Mouse (Mus musculus): ENCODE measurements around the gene Acbd4.
A peak's percentile ranks its signal among the peaks of the same experiment; 100 is the strongest.

Gene Acbd4

GRCm38 (mm10) chr11:103115163-103116007, 13.9 kb downstream of the Acbd4 start:
- peak; percentile 87 for DNase-seq

- peak; percentile 100 for DNase-seq
Observed at GRCm38 (mm10) chr11:103116008-103116818, 14.7 kb downstream of the Acbd4 start, which contains the start of gene Hexim1. Gene Hexim1, plus strand, starts transcription at chr11:103116231.

DNA sequence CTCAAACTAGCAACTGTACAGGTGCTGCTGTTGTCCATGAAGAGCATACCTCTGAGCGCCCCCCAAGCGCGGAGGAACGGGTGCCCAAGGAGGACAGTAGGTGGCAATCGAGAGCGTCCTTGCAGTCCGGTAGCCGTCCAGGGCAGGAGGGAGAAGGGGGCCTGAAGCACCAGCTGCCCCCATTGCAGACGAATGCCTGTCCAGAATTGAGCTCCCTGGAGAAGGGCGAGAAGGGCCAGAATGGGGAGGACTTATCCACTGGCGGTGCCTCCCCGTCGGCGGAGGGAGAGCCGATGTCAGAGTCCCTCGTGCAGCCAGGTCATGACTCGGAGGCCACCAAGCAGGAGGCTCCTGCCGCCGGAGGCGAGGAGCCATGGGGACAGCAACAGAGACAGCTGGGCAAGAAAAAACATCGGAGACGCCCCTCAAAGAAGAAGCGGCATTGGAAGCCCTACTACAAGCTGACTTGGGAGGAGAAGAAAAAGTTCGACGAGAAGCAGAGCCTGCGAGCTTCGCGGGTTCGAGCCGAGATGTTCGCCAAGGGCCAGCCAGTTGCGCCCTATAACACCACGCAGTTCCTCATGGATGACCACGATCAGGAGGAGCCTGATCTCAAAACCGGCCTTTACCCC, 15.6 kb downstream of the Acbd4 start:
- peak; percentile 72 for DNase-seq

DNA sequence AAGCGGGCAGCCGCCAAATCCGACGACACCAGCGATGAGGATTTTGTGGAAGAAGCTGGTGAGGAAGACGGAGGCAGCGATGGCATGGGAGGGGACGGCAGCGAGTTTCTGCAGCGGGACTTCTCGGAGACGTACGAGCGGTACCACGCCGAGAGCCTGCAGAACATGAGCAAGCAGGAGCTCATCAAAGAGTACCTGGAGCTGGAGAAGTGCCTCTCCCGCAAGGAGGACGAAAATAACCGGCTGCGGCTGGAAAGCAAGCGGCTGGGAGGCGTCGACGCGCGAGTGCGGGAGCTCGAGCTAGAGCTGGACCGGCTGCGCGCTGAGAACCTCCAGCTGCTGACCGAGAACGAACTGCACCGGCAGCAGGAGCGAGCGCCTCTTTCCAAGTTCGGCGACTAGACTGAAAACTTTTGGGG, 16.1 kb downstream of the Acbd4 start:
- no peak for DNase-seq

DNA sequence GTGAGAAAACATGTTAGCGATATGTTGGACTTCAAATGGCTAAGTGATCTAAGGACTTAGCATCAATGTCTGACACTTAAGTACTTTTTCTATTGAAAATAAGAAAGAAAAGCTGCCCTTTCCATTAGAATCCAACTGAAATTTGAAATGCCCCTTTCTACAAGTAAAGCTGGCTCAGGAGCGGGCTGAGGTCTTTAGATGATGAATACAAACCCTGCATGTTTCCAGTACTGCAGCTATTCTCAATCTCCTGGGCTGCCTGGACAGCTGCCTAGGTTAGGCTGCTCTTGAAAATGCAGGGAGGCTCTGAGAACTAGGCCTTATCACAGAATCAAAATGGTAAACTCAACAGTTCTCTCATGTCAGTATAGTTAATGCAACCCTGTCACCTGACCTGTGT, 17.4 kb downstream of the Acbd4 start:
- DNase-seq, result no peak

DNA sequence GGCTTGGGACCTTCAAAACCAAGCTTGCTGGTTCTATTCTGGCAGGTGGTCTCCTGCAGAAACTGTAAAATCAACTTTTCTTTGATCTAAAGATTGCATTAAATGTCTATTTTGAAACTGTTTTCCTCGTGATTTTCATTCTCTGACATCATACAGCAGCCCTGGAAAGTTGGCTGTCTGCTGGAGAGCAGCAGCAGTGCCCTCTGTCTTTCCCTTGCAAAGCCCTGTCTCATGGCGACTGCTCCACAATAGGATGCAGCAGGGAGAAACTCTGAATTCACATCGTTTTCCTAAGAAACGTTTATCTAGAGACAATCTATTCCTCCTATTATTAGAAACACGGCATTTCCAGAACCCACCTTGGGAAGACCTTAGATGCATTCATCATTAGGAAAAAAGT, 18.1 kb downstream of the Acbd4 start:
- no peak for DNase-seq

DNA sequence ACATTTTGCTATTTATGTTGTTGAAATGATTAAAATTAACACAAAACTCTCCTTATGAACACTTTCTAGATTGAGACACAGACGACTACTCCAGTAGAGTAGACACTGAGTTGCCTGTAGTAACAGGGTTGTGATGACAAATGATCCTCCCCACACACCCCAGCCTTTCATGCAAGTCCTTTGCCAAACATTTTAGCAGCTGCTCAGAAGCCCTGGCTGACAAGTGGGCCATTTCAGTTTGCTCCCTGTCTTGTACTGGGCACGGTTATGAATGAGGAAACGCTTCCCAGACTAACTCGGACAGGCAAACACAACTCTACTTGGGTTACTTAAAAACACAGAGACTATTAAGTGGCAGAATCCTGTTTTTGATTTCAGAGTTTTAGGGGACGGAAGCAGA, 18.8 kb downstream of the Acbd4 start:
- no peak for DNase-seq

- no peak for DNase-seq
Observed at GRCm38 (mm10) chr11:103131701-103132575, 30.5 kb downstream of the Acbd4 start, which contains the start of gene Hexim2. Gene Hexim2, plus strand, starts transcription at chr11:103132429.

- DNase-seq, result peak; percentile 100
Observed at GRCm38 (mm10) chr11:103132576-103133455, 31.3 kb downstream of the Acbd4 start.

GRCm38 (mm10) chr11:103133456-103134185, 32.1 kb downstream of the Acbd4 start:
- DNase-seq, result no peak

GRCm38 (mm10) chr11:103134221-103134620, 32.7 kb downstream of the Acbd4 start:
- no peak for DNase-seq

GRCm38 (mm10) chr11:103136039-103136577, 34.6 kb downstream of the Acbd4 start:
- DNase-seq, result no peak

DNA sequence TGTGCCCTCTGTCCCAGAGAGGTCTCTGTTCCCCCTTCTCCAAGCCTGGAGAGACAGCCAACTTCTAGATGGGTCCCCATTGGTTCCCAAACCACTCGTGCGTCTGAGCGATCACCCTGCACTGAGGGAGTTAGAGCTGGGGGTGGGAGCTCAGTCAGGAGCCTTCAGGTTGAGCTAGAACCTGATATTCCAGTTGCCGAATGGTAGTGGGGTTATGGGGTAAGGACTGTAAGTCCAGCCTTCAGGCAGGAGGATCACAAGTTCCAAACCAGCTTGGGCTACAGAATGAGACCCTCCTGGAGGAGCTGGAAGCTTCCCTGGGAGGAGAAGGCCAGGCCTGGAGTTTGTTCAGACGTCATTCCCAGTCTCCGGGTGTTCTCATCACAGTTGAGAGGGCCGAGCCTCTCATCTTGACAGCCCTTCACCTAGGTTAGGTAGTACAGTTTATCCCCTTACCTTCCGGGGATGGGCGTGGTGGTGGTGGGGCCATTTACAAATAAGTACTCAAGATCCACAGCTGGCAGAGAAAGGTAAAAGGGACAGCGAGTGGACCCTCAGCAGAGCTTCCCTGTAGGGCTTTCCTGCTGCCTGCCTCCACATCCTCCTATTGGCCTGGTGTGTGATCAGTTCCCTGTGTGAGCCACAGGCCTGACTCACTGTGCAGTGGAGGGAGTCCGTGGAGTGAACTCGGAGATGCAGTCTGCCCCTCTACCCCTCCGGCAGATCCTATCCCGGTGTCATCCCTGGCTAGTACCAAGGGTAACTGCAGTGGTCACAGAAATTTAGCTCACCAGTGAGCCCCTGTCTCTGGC, 38.7 kb downstream of the Acbd4 start:
- DNase-seq, result no peak

DNA sequence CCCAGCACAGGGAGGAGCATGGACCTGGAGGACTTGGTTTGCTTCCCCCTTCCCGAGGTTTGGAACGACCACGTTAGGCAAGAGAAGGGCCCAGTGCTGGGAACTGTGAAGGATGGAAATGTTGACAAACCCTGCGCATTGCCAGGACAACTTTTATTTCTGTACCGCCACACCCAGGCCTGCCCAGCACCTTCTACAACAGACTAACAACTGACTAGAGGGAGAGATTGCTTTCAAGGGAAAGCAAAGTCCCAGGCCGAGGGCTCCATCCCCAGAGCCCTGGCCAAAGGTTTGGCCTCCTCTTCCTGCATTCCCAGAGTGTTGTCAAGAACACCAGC, 39.2 kb downstream of the Acbd4 start:
- DNase-seq, result no peak

- peak; percentile 73 for DNase-seq
Observed at GRCm38 (mm10) chr11:103141101-103141943, 39.8 kb downstream of the Acbd4 start.

- peak; percentile 46 for DNase-seq
Observed at GRCm38 (mm10) chr11:103141944-103142255, 40.4 kb downstream of the Acbd4 start.

- DNase-seq, result peak; percentile 80
Observed at GRCm38 (mm10) chr11:103142441-103143182, 41.1 kb downstream of the Acbd4 start.
